Mouse (Mus musculus): Measurements from ENCODE around the gene Slc7a7.

DNA sequence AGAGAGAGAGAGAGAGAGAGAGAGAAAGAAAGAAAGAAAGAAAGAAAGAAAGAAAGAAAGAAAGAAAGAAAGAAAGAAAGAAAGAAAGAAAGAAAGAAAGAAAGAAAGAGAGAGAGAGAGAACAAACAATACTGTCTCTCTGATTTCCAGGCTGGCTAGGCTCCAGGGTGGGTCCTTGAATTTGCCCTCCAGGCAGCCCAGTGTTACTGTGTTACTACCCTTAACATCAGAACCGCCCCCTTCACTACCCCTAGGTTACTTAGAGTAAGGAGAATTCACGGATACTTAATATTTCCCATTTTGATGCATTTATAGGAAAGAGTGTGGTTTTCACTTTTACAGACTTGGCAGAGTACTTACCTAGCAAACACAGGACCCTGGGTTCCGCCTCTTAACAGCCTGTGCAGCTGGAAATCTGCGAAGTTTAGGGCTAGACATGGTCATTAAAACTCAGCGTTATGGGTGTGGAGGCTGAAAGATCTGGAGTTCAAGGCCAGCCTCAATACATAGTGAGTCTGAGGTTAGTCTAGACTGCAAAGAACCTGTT lies 1.3 kb downstream of the Slc7a7 start:
- TF ChIP-seq CTCF (IDR thresholded peaks at IDR 0.05), result no peak
- TF ChIP-seq EP300 (IDR thresholded peaks at IDR 0.05), result no peak
